Mouse (Mus musculus): ENCODE measurements at regions not wholly inside any gene's neighbourhood (a gene's known extent, or its start where the extent isn't known, plus 50 kb on each side); places are given as distances from the start of the nearest gene placed in this dataset.

- Histone ChIP-seq H3K9me3 (replicated peaks; ENCODE audit: control insufficient read depth, low read length) (no peaks in the 10 kb centered on the region), H3K9ac (replicated peaks; ENCODE audit: low read depth, low read length) (no peak overlapping the region), H3K4me2 (ENCODE audit: low read depth, low read length) (no peak overlapping the region), H3K4me3 (ENCODE audit: low read depth, low read length) (no peak overlapping the region), H3K36me3 (replicated peaks; ENCODE audit: control insufficient read depth, insufficient read depth, low read length) (no peaks in the 10 kb centered on the region), H3K4me1 (ENCODE audit: control insufficient read depth, insufficient read depth) (peaks cover 10% of the 10 kb centered on the region), H3K27me3 (ENCODE audit: control insufficient read depth, insufficient read depth, low read length) (no peaks in the 10 kb centered on the region), H3K27ac (ENCODE audit: low read depth) (no peak overlapping the region)
- TF ChIP-seq CTCF (IDR thresholded peaks at IDR 0.05; ENCODE audit: low read depth) (no peak), EP300 (IDR thresholded peaks at IDR 0.05; ENCODE audit: low read depth) (no peak)
- DNase-seq (ENCODE audit: low spot score) = no peak
- WGBS = 86% methylated on average over 5 of the region's 5 CpGs
- ATAC-seq (ENCODE audit: insufficient read depth, low read depth) = no peak
Measured at GRCm38 (mm10) chr2:170203496-170203895, 55.6 kb upstream of the Zfp217 start.

- H3K4me1 ChIP-seq (ENCODE audit: control insufficient read depth, insufficient read depth) = peaks cover 10% of the 10 kb centered on the region
- H3K27me3 ChIP-seq (ENCODE audit: control insufficient read depth, insufficient read depth, low read length) = no peaks in the 10 kb centered on the region
- H3K27ac ChIP-seq (ENCODE audit: low read depth) = no peak overlapping the region
- DNase-seq (ENCODE audit: low spot score) (no peak), ATAC-seq (ENCODE audit: insufficient read depth, low read depth) (no peak)
- no peak overlapping the region for H3K4me3 ChIP-seq (ENCODE audit: low read depth, low read length)
- WGBS = 69% methylated on average over 10 of the region's 10 CpGs
- H3K9me3 ChIP-seq (replicated peaks; ENCODE audit: control insufficient read depth, low read length) = no peaks in the 10 kb centered on the region
- TF ChIP-seq CTCF (IDR thresholded peaks at IDR 0.05; ENCODE audit: low read depth) (no peak), EP300 (IDR thresholded peaks at IDR 0.05; ENCODE audit: low read depth) (no peak)
- no peaks in the 10 kb centered on the region for H3K36me3 ChIP-seq (replicated peaks; ENCODE audit: control insufficient read depth, insufficient read depth, low read length)
- H3K9ac ChIP-seq (replicated peaks; ENCODE audit: low read depth, low read length) = no peak overlapping the region
- no peak overlapping the region for H3K4me2 ChIP-seq (ENCODE audit: low read depth, low read length)
Measured at GRCm38 (mm10) chr2:170201816-170202371, 54.0 kb upstream of the Zfp217 start.

Measured in heart, postnatal 0 days (tissue).